Mouse (Mus musculus) midbrain, embryonic 14.5 days (tissue): Measurements from ENCODE around the gene Tor2a. TPM values are rescaled to one million over a fixed set of nuclear protein-coding genes. Genes with fewer than 3 reads are reported as not detected.

Experiments
- ATAC-seq: fragments of 200-750 bp; cut with Nextera tagmentation; 2 replicates; pipeline ENCODE4 v1.8.0; 2017; ENCODE audit warnings: moderate number of reproducible peaks, moderate library complexity; ENCODE audit not compliant: low FRiP score, low TSS enrichment
- DNase-seq: peaks from one replicate; pipeline ENCODE4 v3.0.0-alpha.2; 2015
- H3K27ac ChIP-seq: fragments of 300-500 bp; sonication (generic); replicated peaks from 2 replicates; pipeline ENCODE4 v1.5.1; 2014; ENCODE audit warnings: mild to moderate bottlenecking, low read depth, low read length, moderate library complexity
- H3K27me3 ChIP-seq: fragments of 300-500 bp; sonication (generic); 2 replicates; pipeline ENCODE4 v1.6.1; 2014; ENCODE audit warnings: low read length, control low read depth, mixed read lengths; ENCODE audit not compliant: control insufficient read depth, insufficient read depth
- H3K36me3 ChIP-seq: fragments of 300-500 bp; sonication (generic); 2 replicates; pipeline ENCODE4 v1.6.1; 2014; ENCODE audit warnings: low read length, control low read depth; ENCODE audit not compliant: control insufficient read depth, insufficient read depth
- H3K4me1 ChIP-seq: fragments of 300-500 bp; sonication (generic); 2 replicates; pipeline ENCODE4 v1.6.1; 2014; ENCODE audit warnings: mild to moderate bottlenecking, antibody characterized with exemption, low read length, control low read depth; ENCODE audit not compliant: control insufficient read depth, insufficient read depth
- H3K4me2 ChIP-seq: fragments of 300-500 bp; sonication (generic); 2 replicates; pipeline ENCODE4 v1.6.1; 2014; ENCODE audit warnings: mild to moderate bottlenecking, low read length, moderate library complexity
- H3K4me3 ChIP-seq: fragments of 300-500 bp; sonication (generic); replicated peaks from 2 replicates; pipeline ENCODE4 v1.5.1; 2014; ENCODE audit warnings: low read depth, low read length
- H3K9ac ChIP-seq: fragments of 300-500 bp; sonication (generic); replicated peaks from 2 replicates; pipeline ENCODE4 v1.6.1; 2014; ENCODE audit warnings: mild to moderate bottlenecking, low read length, moderate library complexity
- H3K9me3 ChIP-seq: fragments of 300-500 bp; sonication (generic); 2 replicates; pipeline ENCODE4 v1.6.1; 2016; ENCODE audit warnings: low read length, control low read depth, mixed read lengths; ENCODE audit not compliant: control insufficient read depth
- WGBS: fragments of 180-500 bp; shearing (Covaris S2); extraction: QIAGEN DNeasy Blood & Tissue Kit; methylation state at CpG from one replicate; pipeline ENCODE4 v1.1.7; 2014; 5-methylcytosine and 5-hydroxymethylcytosine counted together
- polyA plus RNA-seq: library from polyadenylated mRNA; unstranded; fragments of >200 nt; fragmentation: Nextera tagmentation; extraction: Ambion mirVana; gene quantifications from 2 replicates; pipeline ENCODE4 v1.2.1, GENCODE M21; 2014

The Tor2a gene
- polyA plus RNA-seq, 1 experiment from 2014 or later = 51.1 TPM

DNA sequence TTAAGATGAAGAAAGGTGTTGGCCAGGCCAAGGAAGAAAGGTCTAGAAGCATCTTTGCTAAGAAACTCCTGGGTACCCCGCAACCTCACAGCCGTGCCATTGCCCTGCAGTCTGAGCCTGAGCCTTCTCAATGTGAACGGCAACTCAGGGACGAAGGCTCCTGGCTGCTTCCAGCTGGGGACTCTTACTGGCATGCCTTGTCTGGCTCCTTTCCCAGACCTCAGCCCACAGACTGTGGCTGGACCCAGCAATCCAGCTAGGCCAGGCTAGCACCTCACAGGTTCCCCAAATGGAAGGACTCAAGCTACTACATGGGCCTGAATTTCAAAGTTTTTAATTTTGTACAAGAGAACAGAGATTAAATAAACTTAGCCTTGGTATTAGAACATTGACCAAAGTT, 4.8 kb downstream of the Tor2a start:
- no peaks in the 10 kb centered on the region for H3K27me3 ChIP-seq
- H3K36me3 ChIP-seq = peaks cover 35% of the 10 kb centered on the region
- no peaks in the 10 kb centered on the region for H3K9me3 ChIP-seq
- no peak overlapping the region for H3K4me3 ChIP-seq
- WGBS = 95% methylated on average over 4 of the region's 4 CpGs
- DNase-seq (no peak), ATAC-seq (no peak)
- no peak overlapping the region for H3K27ac ChIP-seq
- peaks cover 12% of the 10 kb centered on the region for H3K4me1 ChIP-seq
- no peak overlapping the region for H3K4me2 ChIP-seq
- H3K9ac ChIP-seq = no peak overlapping the region

GRCm38 (mm10) chr2:32763353-32763752, 6.3 kb downstream of the Tor2a start:
- Histone ChIP-seq H3K4me1 (peaks cover 5% of the 10 kb centered on the region; the same call in 1 of the 2 replicates), H3K36me3 (peaks cover 35% of the 10 kb centered on the region), H3K27me3 (no peaks in the 10 kb centered on the region), H3K4me2 (no peak overlapping the region), H3K9me3 (no peaks in the 10 kb centered on the region), H3K27ac (no peak overlapping the region), H3K4me3 (no peak overlapping the region), H3K9ac (no peak overlapping the region)
- 77% methylated on average over 3 of the region's 3 CpGs for WGBS
- no peak for ATAC-seq
- no peak for DNase-seq

GRCm38 (mm10) chr2:32767241-32767640, 10.2 kb downstream of the Tor2a start:
- peaks cover 12% of the 10 kb centered on the region for H3K36me3 ChIP-seq
- no peak overlapping the region for H3K9ac ChIP-seq
- ATAC-seq = no peak
- H3K9me3 ChIP-seq = no peaks in the 10 kb centered on the region
- no peak overlapping the region for H3K4me2 ChIP-seq
- peaks cover 7% of the 10 kb centered on the region for H3K4me1 ChIP-seq
- H3K27me3 ChIP-seq = no peaks in the 10 kb centered on the region
- WGBS = 61% methylated on average over 12 of the region's 12 CpGs
- DNase-seq = no peak
- H3K4me3 ChIP-seq = no peak overlapping the region
- H3K27ac ChIP-seq = no peak overlapping the region

DNA sequence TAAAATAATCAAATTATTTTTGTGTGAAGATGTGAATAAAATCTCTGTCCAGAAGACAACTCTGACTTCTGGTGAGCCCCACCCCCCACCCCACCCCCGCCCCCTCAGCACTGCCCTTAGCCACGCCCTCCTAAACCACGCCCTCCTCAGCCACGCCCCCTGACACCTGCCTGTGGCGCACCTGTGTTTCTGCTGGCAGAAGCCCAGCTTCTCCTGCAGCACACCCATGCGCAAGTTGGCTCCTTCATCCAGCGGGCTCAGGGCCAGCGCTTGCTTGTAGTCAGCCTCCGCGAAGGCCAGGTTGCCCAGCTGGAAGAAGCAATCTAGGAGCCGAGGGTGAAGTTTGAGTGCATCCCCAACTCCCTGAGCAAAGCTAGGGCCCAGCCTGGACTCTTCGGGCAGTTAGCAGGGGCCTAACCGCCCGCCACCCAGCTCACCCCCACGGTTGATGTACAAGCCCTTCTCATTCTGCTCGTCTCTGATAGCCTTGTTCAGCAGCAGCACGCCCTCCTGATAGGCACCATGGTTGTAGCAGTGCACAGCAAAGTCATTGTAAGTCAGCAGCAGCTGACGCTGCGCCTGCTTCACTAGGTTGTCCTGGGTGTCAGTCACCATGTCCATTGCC, 11.7 kb downstream of the Tor2a start:
- ATAC-seq = no peak
- peaks cover 7% of the 10 kb centered on the region for H3K4me1 ChIP-seq
- H3K27ac ChIP-seq = no peak overlapping the region
- no peak overlapping the region for H3K4me2 ChIP-seq
- no peaks in the 10 kb centered on the region for H3K9me3 ChIP-seq
- no peak overlapping the region for H3K9ac ChIP-seq
- no peaks in the 10 kb centered on the region for H3K27me3 ChIP-seq
- DNase-seq = no peak
- H3K4me3 ChIP-seq = no peak overlapping the region
- WGBS = 53% methylated on average over 19 of the region's 19 CpGs
- H3K36me3 ChIP-seq = no peaks in the 10 kb centered on the region

DNA sequence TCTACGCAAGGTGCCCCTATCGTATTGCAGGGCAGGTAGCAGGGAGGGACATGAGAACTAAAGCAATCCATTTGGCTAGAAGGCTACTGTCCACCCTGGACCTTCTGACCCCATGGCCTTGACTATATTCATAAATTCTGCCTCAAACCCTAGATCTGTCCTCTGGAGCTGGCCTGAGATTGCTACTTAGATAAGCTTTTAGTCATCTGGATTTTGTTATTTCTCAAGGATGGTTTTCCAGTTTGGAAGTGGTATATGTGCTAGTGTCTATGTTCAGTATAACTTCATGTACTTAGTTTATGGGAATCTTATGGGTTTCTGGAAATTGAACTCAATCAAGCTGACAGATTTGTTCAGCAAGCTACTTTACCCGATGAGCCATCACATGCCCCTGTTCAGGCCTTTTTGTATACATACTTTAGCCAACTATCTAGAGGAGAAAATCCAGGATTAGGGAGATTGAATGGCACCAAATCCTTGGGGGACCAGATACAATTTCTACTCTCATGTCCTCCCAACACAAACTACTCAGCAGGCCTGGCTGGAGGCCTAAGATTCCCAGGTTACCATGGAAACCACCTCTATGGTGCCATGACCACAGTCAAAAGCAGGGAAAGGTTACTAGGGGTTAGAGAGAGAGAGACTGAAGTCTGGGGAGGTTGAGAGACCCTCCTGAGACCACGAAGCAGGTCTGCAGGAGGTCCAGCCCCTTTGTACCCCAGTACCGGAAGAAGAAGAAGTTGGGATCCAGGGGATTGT, 12.5 kb downstream of the Tor2a start:
- H3K36me3 ChIP-seq = no peaks in the 10 kb centered on the region
- H3K27ac ChIP-seq = no peak overlapping the region
- WGBS = 44% methylated on average over 5 of the region's 5 CpGs
- no peaks in the 10 kb centered on the region for H3K27me3 ChIP-seq
- H3K9me3 ChIP-seq = no peaks in the 10 kb centered on the region
- H3K4me2 ChIP-seq = no peak overlapping the region
- H3K9ac ChIP-seq = no peak overlapping the region
- DNase-seq = peak; percentile 41
- ATAC-seq = no peak
- H3K4me1 ChIP-seq = peaks cover 7% of the 10 kb centered on the region
- no peak overlapping the region for H3K4me3 ChIP-seq

- H3K27ac ChIP-seq = no peak overlapping the region
- H3K4me3 ChIP-seq = no peak overlapping the region
- H3K9me3 ChIP-seq = no peaks in the 10 kb centered on the region
- H3K27me3 ChIP-seq = no peaks in the 10 kb centered on the region
- no peaks in the 10 kb centered on the region for H3K36me3 ChIP-seq
- peaks cover 16% of the 10 kb centered on the region for H3K4me1 ChIP-seq
- no peak for DNase-seq
- no peak for ATAC-seq
- 32% methylated on average over 12 of the region's 12 CpGs for WGBS
- no peak overlapping the region for H3K4me2 ChIP-seq
- no peak overlapping the region for H3K9ac ChIP-seq
Measured at GRCm38 (mm10) chr2:32771886-32772285, 14.9 kb downstream of the Tor2a start.

DNA sequence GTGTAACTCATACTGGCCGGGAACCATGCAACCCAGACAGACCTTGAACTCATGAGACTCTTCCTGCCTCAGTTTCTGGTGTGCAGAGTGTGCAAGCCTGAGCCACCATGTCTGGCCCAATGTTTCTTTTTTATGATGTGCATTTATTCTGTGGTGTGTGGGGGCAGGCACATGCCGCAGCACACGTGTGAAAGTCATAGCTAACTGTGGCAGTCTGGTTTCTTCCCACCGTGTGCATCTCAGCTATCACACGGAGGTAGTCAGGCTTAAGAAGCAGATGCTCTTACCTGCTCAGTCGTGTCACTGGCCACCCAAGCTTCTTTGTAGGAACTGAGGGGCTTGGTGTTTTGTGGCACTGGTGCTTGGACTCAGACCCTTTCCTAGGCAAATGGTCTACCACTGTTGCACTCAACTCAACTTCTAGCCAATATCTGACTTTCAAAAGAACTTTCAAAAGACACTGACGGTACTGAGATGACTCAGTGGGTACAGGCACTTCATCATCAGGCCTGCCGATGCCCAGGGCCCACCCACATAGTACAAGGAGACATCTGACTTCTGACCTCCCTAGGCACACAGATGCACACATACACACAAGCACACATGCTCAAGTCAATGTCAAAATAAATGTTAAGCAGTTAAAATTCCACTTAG, 15.7 kb downstream of the Tor2a start:
- no peak overlapping the region for H3K9ac ChIP-seq
- H3K9me3 ChIP-seq = no peaks in the 10 kb centered on the region
- H3K36me3 ChIP-seq = no peaks in the 10 kb centered on the region
- H3K4me3 ChIP-seq = no peak overlapping the region
- no peaks in the 10 kb centered on the region for H3K27me3 ChIP-seq
- no peak overlapping the region for H3K4me2 ChIP-seq
- DNase-seq = no peak
- ATAC-seq = no peak
- H3K4me1 ChIP-seq = peaks cover 16% of the 10 kb centered on the region
- no peak overlapping the region for H3K27ac ChIP-seq
- WGBS = 89% methylated on average over 8 of the region's 8 CpGs

- Histone ChIP-seq H3K36me3 (no peaks in the 10 kb centered on the region), H3K4me3 (peak within 1 kb of the TSS; percentile 60), H3K27ac (peak within 1 kb of the TSS; percentile 68; the same call in 1 of the 2 replicates), H3K27me3 (no peaks in the 10 kb centered on the region), H3K9ac (peak within 1 kb of the TSS; percentile 46; the same call in 1 of the 2 replicates), H3K4me2 (peak within 1 kb of the TSS; percentile 77), H3K4me1 (peaks cover 9% of the 10 kb centered on the region), H3K9me3 (no peaks in the 10 kb centered on the region)
- ATAC-seq (peak; percentile 97), DNase-seq (peak; percentile 98)
- WGBS = under 1% methylated on average over 46 of the region's 46 CpGs
Measured at GRCm38 (mm10) chr2:32775359-32776074, 18.5 kb downstream of the Tor2a start, which contains the start of the genes Ttc16 and Ptrh1. Gene Ttc16 (minus strand): TSS chr2:32775633. Gene Ptrh1 (plus strand): TSS chr2:32775786.
